Mouse (Mus musculus) E14TG2a.4 (cell line): ENCODE results near the gene Ephb2.

ENCODE experiments used
- CTCF ChIP-seq: conservative IDR thresholded peaks from 2 replicates; pipeline ENCODE4 v1.5.1; 2014; ENCODE audit warnings: low read length
- NANOG ChIP-seq: IDR thresholded peaks from 2 replicates; pipeline ENCODE4 v1.6.1; 2014; ENCODE audit warnings: borderline replicate concordance, low read length, mixed read lengths
- POU5F1 ChIP-seq: IDR thresholded peaks from 2 replicates; pipeline ENCODE4 v1.6.1; 2014; ENCODE audit warnings: low read length, borderline replicate concordance

DNA sequence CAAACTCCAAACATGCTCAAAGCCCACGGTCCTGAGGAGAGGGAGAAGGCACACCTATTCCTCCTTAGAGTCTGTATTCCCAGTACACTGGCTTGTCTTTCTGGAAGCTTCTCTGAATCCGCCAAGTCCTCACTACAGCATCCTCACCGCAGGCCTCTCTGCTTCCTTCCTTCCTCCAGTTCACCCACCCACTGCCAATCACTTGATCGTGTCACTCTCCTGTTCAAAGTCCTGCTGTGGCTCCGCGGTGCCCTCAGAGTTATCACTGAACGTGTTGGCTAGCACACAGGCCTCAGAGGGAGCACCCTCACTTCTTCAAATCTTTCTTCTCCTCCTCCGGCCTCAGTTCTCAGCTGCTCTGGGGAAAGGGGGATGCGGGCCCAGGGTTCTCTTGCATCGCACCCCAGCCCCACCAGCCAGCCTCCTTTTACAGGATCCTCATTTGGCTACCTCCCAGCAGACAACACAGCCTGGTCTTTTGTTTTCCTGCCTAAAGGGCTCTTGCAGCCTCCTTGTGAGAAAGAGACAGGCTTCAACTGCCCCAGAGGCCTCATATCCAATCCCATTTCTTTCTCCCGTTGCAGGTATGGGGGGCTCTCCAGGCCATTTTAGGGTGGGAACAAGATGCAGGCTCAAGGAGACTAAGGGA lies 102.4 kb downstream of the Ephb2 start:
- TF ChIP-seq CTCF = no peak
- no peak for TF ChIP-seq NANOG
- no peak for TF ChIP-seq POU5F1
